In the genomic region with DNA sequence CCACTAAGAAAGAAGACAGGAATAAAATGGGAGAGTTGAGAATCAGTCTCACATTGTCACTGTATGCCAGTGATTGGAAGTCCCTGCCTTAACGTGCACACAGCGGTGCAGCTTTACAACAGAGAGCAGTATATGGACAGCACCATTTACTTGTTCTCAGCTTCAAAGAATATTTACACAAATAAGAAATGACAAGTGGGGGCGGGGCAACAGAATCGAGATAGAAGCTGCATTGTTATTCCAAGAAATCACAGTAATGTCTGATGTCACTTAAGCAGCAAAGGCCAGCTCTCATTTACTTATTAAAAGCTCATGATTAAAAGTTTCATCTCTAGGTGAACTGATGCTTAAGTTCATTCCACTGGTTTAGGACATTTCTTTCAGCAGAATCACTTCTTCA, we compare ENCODE assay signal across 19 mouse cellular contexts.
"Had no signal": no experiment of that assay in that cellular context is flagged by ENCODE, and none has a peak within 500 bp of the region (broad histone marks: within the 10 kb centered on the region; RNA-seq: fewer than 3 reads in every experiment).

No protein-coding gene starts in this region.

- H3K4me1 ChIP-seq: liver, embryonic 15.5 days; lung, embryonic 15.5 days; midbrain, embryonic 10.5 days; midbrain, embryonic 12.5 days; neural tube, embryonic 13.5 days; neural tube, embryonic 15.5 days; stomach, embryonic 15.5 days had no signal

- H3K9me3 ChIP-seq: liver, embryonic 15.5 days; lung, embryonic 15.5 days; midbrain, embryonic 10.5 days; midbrain, embryonic 12.5 days; neural tube, embryonic 13.5 days; neural tube, embryonic 15.5 days; stomach, embryonic 15.5 days had no signal

- H3K4me3 ChIP-seq: liver, embryonic 15.5 days; lung, embryonic 15.5 days; midbrain, embryonic 10.5 days; midbrain, embryonic 12.5 days; myocyte; neural tube, embryonic 13.5 days; neural tube, embryonic 15.5 days; stomach, embryonic 15.5 days had no signal

- H3K4me2 ChIP-seq: liver, embryonic 15.5 days; lung, embryonic 15.5 days; midbrain, embryonic 12.5 days; neural tube, embryonic 13.5 days; neural tube, embryonic 15.5 days; stomach, embryonic 15.5 days had no signal

- DNase-seq: lung, adult 18-20 months; lung, postnatal 4 days; midbrain, embryonic 14.5 days; right cerebral cortex, adult 18-20 months; right cerebral cortex, postnatal 25 days; thymus, adult 2 months; thymus, postnatal 25 days; thymus, postnatal 4 days had no signal

- ATAC-seq: lung, postnatal 0 days; midbrain, embryonic 16.5 days had no signal

- H3K36me3 ChIP-seq: liver, embryonic 15.5 days; lung, embryonic 15.5 days; midbrain, embryonic 10.5 days; midbrain, embryonic 12.5 days; neural tube, embryonic 13.5 days; neural tube, embryonic 15.5 days; stomach, embryonic 15.5 days had no signal

- H3K27me3 ChIP-seq: liver, embryonic 15.5 days; lung, embryonic 15.5 days; midbrain, embryonic 12.5 days; neural tube, embryonic 13.5 days; neural tube, embryonic 15.5 days; stomach, embryonic 15.5 days had no signal

- H3K27ac ChIP-seq: liver, embryonic 15.5 days; lung, embryonic 15.5 days; midbrain, embryonic 10.5 days; midbrain, embryonic 12.5 days; neural tube, embryonic 13.5 days; neural tube, embryonic 15.5 days; stomach, embryonic 15.5 days; stomach, postnatal 0 days had no signal

- H3K9ac ChIP-seq: liver, embryonic 15.5 days; lung, embryonic 15.5 days; midbrain, embryonic 12.5 days; neural tube, embryonic 13.5 days; neural tube, embryonic 15.5 days; stomach, embryonic 15.5 days had no signal
